Mouse (Mus musculus) kidney, embryonic 15.5 days (tissue): ENCODE measurements around the gene E130114P18Rik. TPM values are rescaled to one million over a fixed set of nuclear protein-coding genes. Genes with fewer than 3 reads are reported as not detected.

Source experiments
- ATAC-seq: fragments of 200-750 bp; cut with Nextera tagmentation; replicated peaks from 2 replicates; pipeline ENCODE4 v1.8.0; 2017; ENCODE audit warnings: moderate TSS enrichment; ENCODE audit not compliant: low FRiP score
- H3K27ac ChIP-seq: fragments of 300-500 bp; sonication (generic); 2 replicates; pipeline ENCODE4 v1.5.1; 2015; ENCODE audit warnings: mild to moderate bottlenecking, inconsistent platforms
- H3K27me3 ChIP-seq: fragments of 300-500 bp; sonication (generic); 2 replicates; pipeline ENCODE4 v1.6.1; 2015; ENCODE audit warnings: inconsistent platforms
- H3K36me3 ChIP-seq: fragments of 300-500 bp; sonication (generic); 2 replicates; pipeline ENCODE4 v1.6.1; 2015; ENCODE audit warnings: inconsistent platforms
- H3K4me1 ChIP-seq: fragments of 300-500 bp; sonication (generic); 2 replicates; pipeline ENCODE4 v1.6.1; 2015; ENCODE audit warnings: inconsistent platforms
- H3K4me2 ChIP-seq: fragments of 300-500 bp; sonication (generic); 2 replicates; pipeline ENCODE4 v1.6.1; 2015; ENCODE audit warnings: moderate library complexity, mild to moderate bottlenecking, inconsistent platforms
- H3K4me3 ChIP-seq: fragments of 300-500 bp; sonication (generic); replicated peaks from 2 replicates; pipeline ENCODE4 v1.5.1; 2015; ENCODE audit warnings: mild to moderate bottlenecking, inconsistent platforms
- H3K9ac ChIP-seq: fragments of 300-500 bp; sonication (generic); 2 replicates; pipeline ENCODE4 v1.6.1; 2015; ENCODE audit warnings: mild to moderate bottlenecking, inconsistent platforms
- H3K9me3 ChIP-seq: fragments of 300-500 bp; sonication (generic); replicated peaks from 2 replicates; pipeline ENCODE4 v1.6.1; 2016; ENCODE audit warnings: inconsistent platforms
- WGBS: fragments of 180-500 bp; shearing (Covaris S2); methylation state at CpG from one replicate; pipeline ENCODE4 v1.1.7; 2015; ENCODE audit warnings: mixed read lengths; 5-methylcytosine and 5-hydroxymethylcytosine counted together
- polyA plus RNA-seq: library from polyadenylated mRNA; unstranded; fragments of >200 nt; fragmentation: Nextera tagmentation; extraction: Ambion mirVana; gene quantifications from 2 replicates; pipeline ENCODE4 v1.2.1, GENCODE M21; 2015

Gene E130114P18Rik
- polyA plus RNA-seq, 1 experiment from 2014 or later: 0.51 TPM

DNA sequence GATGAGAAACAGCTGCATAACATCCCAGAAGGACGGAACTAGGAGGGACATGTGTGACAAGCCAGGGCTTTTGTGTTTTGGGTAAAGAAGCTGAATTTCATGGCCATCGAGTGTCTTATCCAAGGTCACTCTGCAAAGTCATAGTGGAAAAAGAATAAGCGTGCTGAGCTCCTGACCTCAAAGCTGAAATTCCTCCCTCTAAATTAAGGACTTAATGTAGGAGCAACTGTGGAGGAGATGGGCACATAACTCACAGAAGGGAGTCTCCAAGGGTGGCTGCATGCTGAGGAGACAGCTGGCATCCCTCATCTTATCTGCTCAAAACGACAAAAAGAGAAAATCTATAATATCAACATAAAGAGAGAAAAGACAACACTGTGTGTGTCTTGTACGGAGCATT is 33.9 kb downstream of the E130114P18Rik start:
- Histone ChIP-seq H3K27ac (no peak overlapping the region), H3K9me3 (no peaks in the 10 kb centered on the region), H3K36me3 (no peaks in the 10 kb centered on the region), H3K4me1 (peaks cover 10% of the 10 kb centered on the region), H3K4me2 (no peak overlapping the region), H3K27me3 (0 out of 2 replicates have a peak, but pooled peaks cover 2% of the 10 kb centered on the region), H3K4me3 (no peak overlapping the region), H3K9ac (no peak overlapping the region)
- 41% methylated on average over 5 of the region's 5 CpGs for WGBS
- ATAC-seq: no peak

DNA sequence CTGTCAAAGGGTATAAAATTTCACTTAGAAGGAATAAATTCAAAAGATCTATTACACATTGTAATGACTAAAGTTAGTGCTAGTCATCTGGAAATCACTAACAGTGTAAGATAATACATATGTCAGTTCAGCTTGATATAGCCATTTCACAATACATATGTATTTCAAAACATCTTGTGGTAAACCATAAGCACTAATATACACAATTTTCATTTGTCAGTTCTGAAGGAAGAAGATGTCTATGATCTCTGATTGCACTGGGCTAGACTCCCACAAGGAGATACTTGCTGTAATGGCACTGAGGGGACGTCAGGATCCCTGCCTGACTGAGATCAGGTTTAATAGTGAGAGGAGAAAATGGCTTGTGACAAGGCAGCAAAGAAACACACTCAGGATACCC is 44.5 kb downstream of the E130114P18Rik start:
- Histone ChIP-seq H3K9ac (no peak overlapping the region), H3K4me3 (no peak overlapping the region), H3K4me2 (no peak overlapping the region), H3K36me3 (no peaks in the 10 kb centered on the region), H3K27ac (no peak overlapping the region), H3K4me1 (no peaks in the 10 kb centered on the region), H3K27me3 (no peaks in the 10 kb centered on the region), H3K9me3 (no peaks in the 10 kb centered on the region)
- WGBS: 51% methylated on average over 1 of the region's 1 CpGs
- ATAC-seq: no peak

DNA sequence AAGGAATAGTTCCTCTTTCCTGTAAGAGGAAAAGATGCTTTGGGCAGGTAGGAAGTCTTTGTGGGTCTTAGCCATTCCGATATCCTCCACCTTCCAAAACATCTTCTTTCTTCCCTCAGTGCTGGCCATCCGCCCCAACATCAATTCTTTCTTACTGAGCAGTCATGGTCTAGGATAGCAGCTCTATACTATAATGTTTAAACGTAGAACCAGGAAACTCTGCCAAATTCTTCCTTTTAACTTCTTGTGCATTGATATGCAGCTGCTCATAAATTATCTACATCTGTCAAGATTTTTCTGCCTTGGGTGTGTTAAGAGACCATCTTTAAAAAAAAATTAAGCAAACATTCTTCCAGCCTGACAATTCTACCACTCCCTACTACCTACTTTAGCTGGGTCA is 47.5 kb downstream of the E130114P18Rik start:
- ATAC-seq: no peak
- no peaks in the 10 kb centered on the region for H3K4me1 ChIP-seq
- no peak overlapping the region for H3K4me3 ChIP-seq
- H3K9ac ChIP-seq: no peak overlapping the region
- no peaks in the 10 kb centered on the region for H3K9me3 ChIP-seq
- WGBS: 63% methylated on average over 3 of the region's 3 CpGs
- no peaks in the 10 kb centered on the region for H3K36me3 ChIP-seq
- H3K27me3 ChIP-seq: no peaks in the 10 kb centered on the region
- H3K4me2 ChIP-seq: no peak overlapping the region
- no peak overlapping the region for H3K27ac ChIP-seq

DNA sequence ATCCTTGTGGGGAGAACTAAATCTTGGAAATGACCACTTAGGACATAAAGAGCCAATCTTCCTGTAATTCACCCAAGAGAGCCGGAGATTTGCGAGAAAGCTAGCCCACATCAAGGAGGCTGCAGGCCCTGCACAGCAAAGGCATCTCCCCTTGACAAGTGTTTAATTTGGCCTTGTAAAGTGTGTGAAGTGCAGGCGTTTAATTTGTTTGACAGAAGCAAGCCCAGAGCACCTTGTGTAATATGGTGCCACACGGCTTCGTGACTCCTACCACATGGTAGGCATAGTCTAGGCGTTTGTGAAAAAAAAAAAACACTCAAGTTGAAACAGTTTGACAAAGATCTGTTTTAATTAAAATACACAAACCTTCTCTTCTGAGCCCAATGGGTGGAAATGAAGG is 47.9 kb downstream of the E130114P18Rik start:
- Histone ChIP-seq H3K27me3 (no peaks in the 10 kb centered on the region), H3K4me1 (no peaks in the 10 kb centered on the region), H3K9me3 (no peaks in the 10 kb centered on the region), H3K4me2 (no peak overlapping the region), H3K36me3 (no peaks in the 10 kb centered on the region), H3K9ac (no peak overlapping the region), H3K27ac (no peak overlapping the region), H3K4me3 (no peak overlapping the region)
- 51% methylated on average over 6 of the region's 6 CpGs for WGBS
- no peak for ATAC-seq

DNA sequence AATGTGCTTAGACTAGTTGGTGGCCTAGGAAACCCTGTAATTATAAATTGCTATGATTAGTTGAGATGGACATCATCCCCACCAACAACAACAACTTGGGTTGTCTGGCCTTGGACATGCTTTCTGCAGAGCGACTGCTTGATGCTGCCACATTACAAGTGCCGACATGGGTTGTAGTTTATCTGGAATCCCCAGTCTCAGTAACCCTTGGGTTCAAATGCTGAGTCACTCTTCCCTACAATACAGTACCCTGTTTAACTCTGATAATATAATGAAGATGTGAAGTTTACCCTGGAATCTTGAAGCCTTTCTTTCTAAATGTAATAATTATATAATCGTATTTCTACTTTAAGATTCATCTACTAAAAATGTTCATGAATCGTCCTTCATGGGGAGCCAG is 49.4 kb downstream of the E130114P18Rik start:
- H3K9me3 ChIP-seq: no peaks in the 10 kb centered on the region
- ATAC-seq: no peak

DNA sequence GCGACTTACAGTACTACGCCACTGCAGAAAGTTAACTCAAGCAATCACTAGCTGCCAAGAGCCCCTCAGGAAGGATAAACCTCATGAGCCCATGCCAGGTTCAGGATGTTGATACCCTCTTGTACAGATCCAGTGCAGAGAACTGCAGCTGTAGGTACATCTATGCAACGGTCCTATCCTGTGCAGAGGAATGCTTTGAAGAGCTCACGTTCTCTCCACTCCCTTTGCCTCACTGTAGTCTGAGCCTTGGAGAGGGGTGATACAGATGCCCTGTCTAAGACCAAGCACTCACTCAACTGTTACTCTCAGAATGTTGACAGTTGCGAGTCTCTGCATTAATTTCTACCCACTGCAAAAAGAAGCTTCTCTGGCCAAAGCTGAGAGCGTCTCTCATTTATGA is 54.5 kb downstream of the E130114P18Rik start:
- H3K4me3 ChIP-seq: no peak overlapping the region
- no peak overlapping the region for H3K9ac ChIP-seq
- H3K4me1 ChIP-seq: no peaks in the 10 kb centered on the region
- H3K4me2 ChIP-seq: no peak overlapping the region
- WGBS: 90% methylated on average over 6 of the region's 6 CpGs
- no peaks in the 10 kb centered on the region for H3K36me3 ChIP-seq
- 0 out of 2 replicates have a peak, but pooled peaks have one; percentile 18 for ATAC-seq
- H3K27me3 ChIP-seq: no peaks in the 10 kb centered on the region
- no peak overlapping the region for H3K27ac ChIP-seq
- H3K9me3 ChIP-seq: no peaks in the 10 kb centered on the region

More for the DNA sequence above, 49.4 kb downstream of the E130114P18Rik start:
- 95% methylated on average over 4 of the region's 4 CpGs for WGBS
- no peak overlapping the region for H3K9ac ChIP-seq
- H3K4me2 ChIP-seq: no peak overlapping the region
- H3K27ac ChIP-seq: no peak overlapping the region
- no peaks in the 10 kb centered on the region for H3K4me1 ChIP-seq
- H3K36me3 ChIP-seq: no peaks in the 10 kb centered on the region
- H3K4me3 ChIP-seq: no peak overlapping the region
- no peaks in the 10 kb centered on the region for H3K27me3 ChIP-seq

DNA sequence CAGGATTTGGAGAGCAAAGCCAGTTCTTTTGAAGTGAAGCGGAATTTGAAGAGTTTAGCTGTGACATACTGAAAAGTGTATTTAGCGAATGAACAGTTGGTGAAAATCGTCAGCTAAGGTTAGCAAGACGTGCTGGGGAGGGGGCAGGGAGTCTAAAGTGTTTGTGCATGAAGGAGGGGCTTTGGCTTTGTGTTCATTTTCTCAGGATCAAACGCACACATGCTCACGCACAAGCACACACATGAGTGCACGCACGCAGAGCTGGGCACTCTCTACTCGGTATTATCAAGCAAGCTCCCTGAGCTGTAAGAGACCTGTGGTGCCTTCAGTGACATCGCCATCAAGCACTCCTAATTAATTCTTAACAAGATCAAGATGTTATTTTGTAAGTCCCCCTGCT is 55.2 kb downstream of the E130114P18Rik start:
- no peak for ATAC-seq
- Histone ChIP-seq H3K4me3 (no peak overlapping the region), H3K36me3 (no peaks in the 10 kb centered on the region), H3K27me3 (no peaks in the 10 kb centered on the region), H3K4me1 (no peaks in the 10 kb centered on the region), H3K9me3 (no peaks in the 10 kb centered on the region), H3K9ac (no peak overlapping the region), H3K27ac (no peak overlapping the region), H3K4me2 (no peak overlapping the region)
- WGBS: 66% methylated on average over 10 of the region's 10 CpGs

DNA sequence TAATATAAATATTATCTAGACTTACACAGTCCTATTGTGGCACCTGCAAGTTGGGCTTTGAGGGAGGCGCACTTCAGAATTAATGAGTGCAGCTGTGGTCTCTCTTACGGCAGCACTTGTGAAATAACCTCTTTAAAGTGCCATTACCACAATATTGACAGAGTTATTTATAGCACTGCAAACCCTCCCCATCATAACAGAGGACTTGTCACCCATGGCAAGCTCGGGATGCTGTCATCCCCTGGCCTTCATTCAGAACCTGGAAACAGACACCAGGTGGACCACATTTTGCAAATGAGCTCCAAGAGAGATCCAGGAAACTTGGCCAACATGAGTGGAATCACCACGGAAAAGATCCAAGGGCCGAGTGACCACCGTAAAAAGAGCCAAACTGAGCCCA is 63.3 kb downstream of the E130114P18Rik start:
- Histone ChIP-seq H3K27ac (no peak overlapping the region), H3K4me1 (peaks cover 13% of the 10 kb centered on the region), H3K9ac (no peak overlapping the region), H3K4me3 (no peak overlapping the region), H3K9me3 (no peaks in the 10 kb centered on the region), H3K27me3 (0 out of 2 replicates have a peak, but pooled peaks cover 3% of the 10 kb centered on the region), H3K36me3 (no peaks in the 10 kb centered on the region), H3K4me2 (no peak overlapping the region)
- ATAC-seq: no peak
- WGBS: 51% methylated on average over 6 of the region's 6 CpGs

DNA sequence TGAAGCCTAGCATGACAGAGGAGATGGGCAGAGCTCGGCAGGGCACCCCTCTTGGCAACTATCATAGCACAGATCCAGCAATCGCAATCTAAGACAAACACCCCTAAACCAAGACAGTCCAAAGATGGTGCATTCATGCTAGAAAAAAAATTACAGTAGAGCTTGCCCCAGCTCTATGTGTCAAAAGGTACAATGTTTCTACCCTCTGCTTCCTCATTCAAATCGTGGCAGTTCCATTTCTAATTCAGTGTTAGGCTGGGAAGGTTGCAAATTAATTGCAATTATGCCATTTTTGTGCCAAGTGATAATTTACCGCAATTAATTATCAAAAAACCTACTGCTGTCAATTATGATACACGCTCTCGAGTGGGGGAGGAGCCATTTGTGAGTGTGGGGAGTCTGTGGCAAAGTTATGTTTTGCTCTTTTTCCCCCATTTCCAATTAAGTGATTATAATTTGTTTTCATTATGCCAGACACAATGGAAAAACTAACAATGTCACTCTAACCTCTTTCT is 63.7 kb downstream of the E130114P18Rik start:
- 83% methylated on average over 6 of the region's 6 CpGs for WGBS
- Histone ChIP-seq H3K27me3 (0 out of 2 replicates have a peak, but pooled peaks cover 3% of the 10 kb centered on the region), H3K4me3 (no peak overlapping the region), H3K4me1 (peaks cover 13% of the 10 kb centered on the region), H3K36me3 (no peaks in the 10 kb centered on the region), H3K9ac (no peak overlapping the region), H3K4me2 (no peak overlapping the region), H3K27ac (no peak overlapping the region), H3K9me3 (no peaks in the 10 kb centered on the region)
- ATAC-seq: no peak

DNA sequence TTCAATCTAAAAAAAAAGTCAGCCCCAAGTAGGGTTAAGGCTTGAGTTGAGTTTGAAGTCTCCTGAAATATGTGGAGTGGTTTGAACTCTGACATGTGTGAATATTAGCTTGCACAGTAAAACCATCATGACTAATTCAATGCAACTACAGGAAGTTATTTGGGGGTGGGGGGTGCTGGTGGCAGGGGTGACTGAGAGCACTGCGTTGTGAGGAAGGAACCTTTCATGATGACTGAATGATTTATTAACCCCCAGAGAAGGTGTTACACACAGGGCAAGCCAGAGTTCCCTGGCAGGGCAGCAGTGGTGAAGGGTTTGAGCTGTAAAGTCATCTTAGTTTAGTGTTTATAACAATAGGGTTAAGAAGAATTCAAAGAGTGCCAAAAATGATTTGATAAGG is 65.3 kb downstream of the E130114P18Rik start:
- no peak for ATAC-seq
- Histone ChIP-seq H3K36me3 (no peaks in the 10 kb centered on the region), H3K4me1 (peaks cover 24% of the 10 kb centered on the region), H3K4me2 (no peak overlapping the region), H3K9me3 (no peaks in the 10 kb centered on the region), H3K27ac (no peak overlapping the region), H3K27me3 (peaks cover 6% of the 10 kb centered on the region; the same call in 1 of the 2 replicates), H3K4me3 (no peak overlapping the region), H3K9ac (no peak overlapping the region)
- WGBS: 0% methylated on average over 1 of the region's 1 CpGs

DNA sequence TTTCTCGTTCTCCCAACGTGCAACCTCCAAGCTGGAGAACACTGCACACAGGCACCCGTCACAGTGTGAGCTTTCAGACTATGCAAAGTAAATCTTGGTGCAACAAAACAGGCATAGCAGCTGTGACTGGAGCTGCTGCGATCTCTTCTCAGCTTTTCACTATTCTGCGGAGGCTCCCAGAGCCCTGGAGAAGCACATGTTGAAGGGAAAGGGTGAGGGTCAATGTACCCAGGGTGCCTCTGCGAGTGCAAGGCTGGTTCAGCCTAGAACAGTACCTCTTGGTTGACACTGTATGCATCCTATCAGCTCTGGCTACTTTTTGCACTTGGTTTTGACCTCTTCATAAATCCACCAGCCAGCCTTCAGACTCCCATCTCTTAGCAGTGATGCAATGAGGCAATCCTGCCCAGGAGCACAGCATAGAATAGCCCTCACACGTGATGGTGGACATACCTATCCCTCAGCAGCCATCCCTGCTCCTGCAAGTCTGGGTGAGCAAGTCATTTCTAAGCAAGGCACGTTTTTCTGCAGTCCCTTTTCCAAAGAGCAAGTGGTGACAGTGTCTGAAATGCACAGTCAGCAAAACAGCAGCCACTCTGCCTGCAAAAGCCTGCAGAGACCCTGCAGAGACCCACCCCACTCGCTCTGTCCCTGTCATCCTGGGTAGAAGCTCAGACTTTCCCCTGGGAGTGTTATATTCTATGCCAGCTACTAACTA is 67.7 kb downstream of the E130114P18Rik start:
- no peak overlapping the region for H3K9ac ChIP-seq
- no peak overlapping the region for H3K4me2 ChIP-seq
- no peak overlapping the region for H3K4me3 ChIP-seq
- no peaks in the 10 kb centered on the region for H3K36me3 ChIP-seq
- H3K27ac ChIP-seq: no peak overlapping the region
- peaks cover 29% of the 10 kb centered on the region for H3K4me1 ChIP-seq
- no peak for ATAC-seq
- 57% methylated on average over 9 of the region's 9 CpGs for WGBS
- H3K27me3 ChIP-seq: peaks cover 6% of the 10 kb centered on the region; the same call in 1 of the 2 replicates
- no peaks in the 10 kb centered on the region for H3K9me3 ChIP-seq

DNA sequence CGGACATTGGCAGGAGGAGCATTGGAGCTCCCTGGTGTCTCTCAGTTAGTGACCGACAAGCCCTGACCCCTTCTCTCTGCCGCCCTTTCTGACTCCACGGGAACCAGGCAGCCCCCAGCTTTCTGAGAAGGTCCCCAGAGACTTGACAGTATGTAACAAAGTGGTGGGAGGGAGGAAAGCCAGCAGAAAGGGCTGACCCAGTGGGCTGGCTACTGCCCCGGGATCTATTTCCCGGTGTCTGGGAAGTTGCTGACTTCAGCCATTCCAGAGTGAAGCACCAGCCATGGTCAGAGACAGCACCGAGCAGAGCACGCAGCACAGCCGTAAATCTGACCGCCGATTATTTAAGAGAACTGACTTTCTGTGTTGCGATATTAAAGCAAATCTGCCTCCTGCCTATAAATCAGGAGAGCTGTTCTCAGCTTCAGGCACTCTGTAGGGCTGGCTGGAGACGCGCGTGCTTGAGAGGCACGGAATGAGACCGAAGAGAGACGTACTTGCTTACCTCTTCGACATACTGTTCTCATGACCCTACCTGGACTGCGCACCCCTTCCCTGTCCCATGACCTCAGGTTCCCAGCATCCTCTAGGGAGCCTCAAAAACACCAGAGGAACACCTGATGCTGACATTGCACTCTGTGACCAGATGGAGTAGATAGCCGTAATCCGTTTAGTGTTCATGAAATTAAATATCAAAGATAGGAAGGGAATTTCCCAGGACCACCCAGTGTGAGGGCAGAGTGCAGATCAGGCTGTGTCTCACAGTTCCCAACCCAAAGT is 70.3 kb downstream of the E130114P18Rik start:
- no peaks in the 10 kb centered on the region for H3K9me3 ChIP-seq
- H3K27me3 ChIP-seq: peaks cover 6% of the 10 kb centered on the region; the same call in 1 of the 2 replicates
- H3K9ac ChIP-seq: no peak overlapping the region
- H3K36me3 ChIP-seq: no peaks in the 10 kb centered on the region
- H3K4me3 ChIP-seq: peak overlapping the region; percentile 25
- WGBS: 20% methylated on average over 22 of the region's 22 CpGs
- H3K4me1 ChIP-seq: peaks cover 24% of the 10 kb centered on the region
- ATAC-seq: peak; percentile 93
- peak overlapping the region; percentile 56 for H3K4me2 ChIP-seq
- no peak overlapping the region for H3K27ac ChIP-seq
